Mouse (Mus musculus) heart, adult 2 months (tissue): Measurements from ENCODE around the gene Sik1. TPM values are rescaled to one million over a fixed set of nuclear protein-coding genes. Genes with fewer than 3 reads are reported as not detected.

Source experiments
- DNase-seq, 2 experiments: peaks; one replicate each; pipeline ENCODE4 v3.0.0; 2021
- H3K27ac ChIP-seq: fragments of 200-600 bp; 2 replicates; pipeline ENCODE4 v1.8.1; 2022
- H3K27me3 ChIP-seq: fragments of 200-500 bp; 2 replicates; pipeline ENCODE4 v1.6.1; 2012; ENCODE audit warnings: mild to moderate bottlenecking, low read length, inconsistent platforms, mixed read lengths; ENCODE audit not compliant: control insufficient read depth, insufficient read depth
- H3K36me3 ChIP-seq: fragments of 200-500 bp; 2 replicates; pipeline ENCODE4 v1.6.1; 2012; ENCODE audit warnings: low read length, inconsistent platforms; ENCODE audit not compliant: control insufficient read depth, insufficient read depth
- H3K4me1 ChIP-seq: fragments of 200-500 bp; 2 replicates; pipeline ENCODE4 v1.6.1; 2011; ENCODE audit warnings: low read length; ENCODE audit not compliant: control insufficient read depth, insufficient read depth
- H3K4me3 ChIP-seq: fragments of 200-600 bp; 2 replicates; pipeline ENCODE4 v1.8.1; 2022
- H3K79me2 ChIP-seq: fragments of 200-500 bp; replicated peaks from 2 replicates; pipeline ENCODE4 v1.6.1; 2012; ENCODE audit warnings: mild to moderate bottlenecking, inconsistent platforms, low read length, moderate library complexity, mixed read lengths; ENCODE audit not compliant: control insufficient read depth, insufficient read depth
- H3K9ac ChIP-seq: fragments of 200-500 bp; 2 replicates; pipeline ENCODE4 v1.6.1; 2012; ENCODE audit warnings: low read depth, mild to moderate bottlenecking, control low read depth, inconsistent platforms, low read length, mixed read lengths
- CTCF ChIP-seq: fragments of 200-600 bp; IDR thresholded peaks from 2 replicates; pipeline ENCODE4 v1.8.1; 2022; ENCODE audit warnings: antibody characterized with exemption, mild to moderate bottlenecking, moderate library complexity
- EP300 ChIP-seq: fragments of 200-500 bp; IDR thresholded peaks from 2 replicates; pipeline ENCODE4 v1.6.1; 2011; ENCODE audit warnings: low read depth, low read length, control low read depth; ENCODE audit not compliant: insufficient read depth
- POLR2A ChIP-seq: fragments of 200-500 bp; IDR thresholded peaks from 2 replicates; pipeline ENCODE4 v1.6.1; 2011; ENCODE audit warnings: mild to moderate bottlenecking, low read depth, low read length, control low read depth; ENCODE audit not compliant: insufficient read depth
- WGBS: fragments of 180-500 bp; shearing (Covaris S2); methylation state at CpG from one replicate; pipeline ENCODE4 v1.1.7; 2018; 5-methylcytosine and 5-hydroxymethylcytosine counted together
- intact Hi-C: fragments of 180-260 bp; cut with DNase I; formaldehyde crosslinking; loops from one replicate; pipeline ENCODE4 v1.15.1; 2025
- polyA plus RNA-seq: library from polyadenylated mRNA; depleted of rRNA; stranded (reverse); fragments of >200 nt; gene quantifications from 2 replicates; pipeline ENCODE4 v1.2.3, GENCODE M21; 2012; rRNA removed
- total RNA-seq, 2 experiments: library from RNA; stranded (reverse); gene quantifications; 2 replicates each; pipeline ENCODE4 v1.2.3; 2021

Sik1 gene
- total and polyA plus RNA-seq, 3 experiments, result 21.0 to 62.7 (median 39.6) TPM

- H3K9ac ChIP-seq, result no peak overlapping the region
- H3K4me3 ChIP-seq, result no peak overlapping the region
- H3K36me3 ChIP-seq, result no peaks in the 10 kb centered on the region
- 59% methylated on average over 8 of the region's 8 CpGs for WGBS
- H3K79me2 ChIP-seq, result no peaks in the 10 kb centered on the region
- no peak for DNase-seq
- TF ChIP-seq CTCF, result no peak
- TF ChIP-seq EP300, result no peak
- no peak for TF ChIP-seq POLR2A
- no peaks in the 10 kb centered on the region for H3K27me3 ChIP-seq
- no peaks in the 10 kb centered on the region; the same call in 1 of the 2 replicates for H3K4me1 ChIP-seq
- intact Hi-C loops, result no loop called here
- H3K27ac ChIP-seq, result no peak overlapping the region
These were observed 49.6 kb downstream of the Sik1 start for GRCm38 (mm10) chr17:31806025-31806424.

- TF ChIP-seq CTCF (no peak), EP300 (no peak), POLR2A (no peak)
- Histone ChIP-seq H3K79me2 (no peaks in the 10 kb centered on the region), H3K4me3 (no peak overlapping the region), H3K4me1 (no peaks in the 10 kb centered on the region; the same call in 1 of the 2 replicates), H3K27me3 (no peaks in the 10 kb centered on the region), H3K9ac (no peak overlapping the region), H3K27ac (no peak overlapping the region), H3K36me3 (no peaks in the 10 kb centered on the region)
- intact Hi-C loops, result no loop called here
- no peak for DNase-seq
- WGBS, result 66% methylated on average over 4 of the region's 4 CpGs
These were observed 50.0 kb downstream of the Sik1 start for GRCm38 (mm10) chr17:31805585-31805984.

GRCm38 (mm10) chr17:31802272-31803017, 53.2 kb downstream of the Sik1 start:
- no peaks in the 10 kb centered on the region for H3K36me3 ChIP-seq
- no peaks in the 10 kb centered on the region for H3K27me3 ChIP-seq
- no peak overlapping the region for H3K4me3 ChIP-seq
- no peak overlapping the region for H3K27ac ChIP-seq
- H3K9ac ChIP-seq, result no peak overlapping the region
- H3K4me1 ChIP-seq, result no peaks in the 10 kb centered on the region; the same call in 1 of the 2 replicates
- TF ChIP-seq CTCF, result no peak
- TF ChIP-seq EP300, result no peak
- no peak for TF ChIP-seq POLR2A
- intact Hi-C loops, result no loop called here
- WGBS, result 59% methylated on average over 7 of the region's 7 CpGs
- no peak for DNase-seq
- no peaks in the 10 kb centered on the region for H3K79me2 ChIP-seq

GRCm38 (mm10) chr17:31800852-31801363, 54.7 kb downstream of the Sik1 start:
- H3K4me3 ChIP-seq, result no peak overlapping the region
- WGBS, result 85% methylated on average over 7 of the region's 7 CpGs
- H3K79me2 ChIP-seq, result no peaks in the 10 kb centered on the region
- no peak for DNase-seq
- H3K4me1 ChIP-seq, result no peaks in the 10 kb centered on the region; the same call in 1 of the 2 replicates
- no peak overlapping the region for H3K9ac ChIP-seq
- intact Hi-C loops, result no loop called here
- TF ChIP-seq POLR2A (no peak), EP300 (no peak)
- no peak overlapping the region for H3K27ac ChIP-seq
- H3K27me3 ChIP-seq, result no peaks in the 10 kb centered on the region
- H3K36me3 ChIP-seq, result no peaks in the 10 kb centered on the region

- intact Hi-C loops, result no loop called here
- no peaks in the 10 kb centered on the region for H3K79me2 ChIP-seq
- H3K4me1 ChIP-seq, result peaks cover 2% of the 10 kb centered on the region
- H3K9ac ChIP-seq, result no peak overlapping the region
- no peaks in the 10 kb centered on the region for H3K36me3 ChIP-seq
- no peak overlapping the region for H3K27ac ChIP-seq
- no peak for DNase-seq
- WGBS, result 45% methylated on average over 4 of the region's 4 CpGs
- no peaks in the 10 kb centered on the region for H3K27me3 ChIP-seq
- no peak overlapping the region for H3K4me3 ChIP-seq
- TF ChIP-seq CTCF (no peak), POLR2A (no peak), EP300 (no peak)
These were observed 59.7 kb downstream of the Sik1 start for GRCm38 (mm10) chr17:31795893-31796292.

Other genes with a start within 250 kb of the Sik1 start
- gene Cbs, start 218.6 kb downstream of the Sik1 start, total RNA-seq, result 1 to 10 TPM; 2.4 to 7.0 TPM
- gene Cbs, start 218.6 kb downstream of the Sik1 start, polyA plus RNA-seq, result 0.94 and 1.3 TPM in 2 replicates
- 10 to 100 TPM; 71.9 to 72.5 TPM for gene U2af1, start 196.9 kb downstream of the Sik1 start, total RNA-seq
- 32.6 and 52.6 TPM in 2 replicates for gene U2af1, start 196.9 kb downstream of the Sik1 start, polyA plus RNA-seq
- gene Cryaa, start 178.0 kb downstream of the Sik1 start, total RNA-seq, result not detected
- gene Cryaa, start 178.0 kb downstream of the Sik1 start, polyA plus RNA-seq, result 0.31 TPM in 1 of 2 replicates, not detected in the other
- gene Rrp1b, start 180.3 kb upstream of the Sik1 start, total RNA-seq, result 10 to 100 TPM in 1 of 2 experiments, 1 to 10 TPM in 1; 7.9 to 10.3 TPM
- 4.8 and 7.7 TPM in 2 replicates for gene Rrp1b, start 180.3 kb upstream of the Sik1 start, polyA plus RNA-seq
- 1 to 10 TPM; 1.3 to 1.6 TPM for gene Hsf2bp, start 180.5 kb upstream of the Sik1 start, total RNA-seq
- 0.92 and 0.94 TPM in 2 replicates for gene Hsf2bp, start 180.5 kb upstream of the Sik1 start, polyA plus RNA-seq